ENCODE assay signal across 30 mouse cellular contexts in the genomic region with DNA sequence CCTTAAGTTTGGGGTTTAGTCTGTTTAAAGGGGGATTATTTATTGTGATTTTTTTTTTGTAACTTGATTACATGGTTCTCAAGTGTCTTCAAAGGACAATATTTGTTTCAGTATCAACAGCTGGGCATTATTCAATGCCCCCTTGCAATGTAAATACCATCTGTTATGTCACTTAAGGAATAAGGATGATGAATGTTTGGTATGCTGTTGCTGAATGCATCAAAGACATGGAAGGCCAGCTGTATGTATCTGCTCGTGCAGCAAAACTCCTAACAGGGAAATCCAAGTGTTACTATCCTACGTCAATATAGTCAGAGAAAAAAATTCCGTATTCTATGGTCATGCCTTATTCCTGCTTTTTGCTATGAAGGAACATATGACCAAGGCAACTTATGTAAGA. TPM values are rescaled to one million over a fixed set of nuclear protein-coding genes. Genes with fewer than 3 reads are reported as not detected.
"Had no signal": no experiment of that assay in that cellular context is flagged by ENCODE, and none has a peak within 500 bp of the region (broad histone marks: within the 10 kb centered on the region; RNA-seq: fewer than 3 reads in every experiment).

No protein-coding gene starts in this region.

- H3K9ac ChIP-seq: heart, embryonic 13.5 days; heart, embryonic 15.5 days; hindbrain, embryonic 13.5 days; hindbrain, embryonic 15.5 days; intestine, embryonic 15.5 days; kidney, embryonic 15.5 days; limb, embryonic 15.5 days; liver, embryonic 12.5 days; liver, embryonic 14.5 days had no signal

- H3K36me3 ChIP-seq: heart, embryonic 13.5 days; heart, embryonic 15.5 days; hindbrain, embryonic 13.5 days; hindbrain, embryonic 15.5 days; intestine, embryonic 15.5 days; kidney, embryonic 15.5 days; limb, embryonic 15.5 days; liver, embryonic 12.5 days had no signal

- H3K27ac ChIP-seq: heart, adult 2 months; heart, embryonic 13.5 days; heart, embryonic 15.5 days; hindbrain, embryonic 13.5 days; hindbrain, embryonic 15.5 days; hindbrain, postnatal 0 days; intestine, embryonic 15.5 days; kidney, embryonic 15.5 days; kidney, postnatal 0 days; limb, embryonic 15.5 days; liver, embryonic 12.5 days; liver, embryonic 14.5 days had no signal

- ATAC-seq: hindbrain, postnatal 0 days; intestine, embryonic 15.5 days; liver, embryonic 12.5 days had no signal

- H3K9me3 ChIP-seq: heart, embryonic 13.5 days; heart, embryonic 15.5 days; hindbrain, embryonic 13.5 days; hindbrain, embryonic 15.5 days; intestine, embryonic 15.5 days; kidney, embryonic 15.5 days; limb, embryonic 15.5 days; liver, embryonic 12.5 days had no signal

- DNase-seq: gastrocnemius, postnatal 14 days; gastrocnemius, postnatal 36 days; heart, adult 2 months; heart, postnatal 14 days; heart, postnatal 36 days; kidney, adult 11 months; kidney, adult 2 months; kidney, adult 9 months; kidney, postnatal 14 days; kidney, postnatal 36 days; layer of hippocampus, adult 9-11 months; layer of hippocampus, postnatal 36 days had no signal

- H3K27me3 ChIP-seq: heart, embryonic 13.5 days; heart, embryonic 15.5 days; hindbrain, embryonic 13.5 days; hindbrain, embryonic 15.5 days; intestine, embryonic 15.5 days; kidney, embryonic 15.5 days; limb, embryonic 15.5 days; liver, embryonic 12.5 days had no signal

- H3K4me1 ChIP-seq: heart, embryonic 13.5 days; heart, embryonic 15.5 days; hindbrain, embryonic 13.5 days; hindbrain, embryonic 15.5 days; intestine, embryonic 15.5 days; kidney, embryonic 15.5 days; liver, embryonic 12.5 days had no signal

- H3K4me2 ChIP-seq: heart, embryonic 11.5 days; heart, embryonic 13.5 days; heart, embryonic 15.5 days; hindbrain, embryonic 13.5 days; hindbrain, embryonic 15.5 days; intestine, embryonic 15.5 days; kidney, embryonic 15.5 days; limb, embryonic 15.5 days; liver, embryonic 12.5 days had no signal

- H3K4me3 ChIP-seq: heart, adult 2 months; heart, embryonic 13.5 days; heart, embryonic 15.5 days; hindbrain, embryonic 13.5 days; hindbrain, embryonic 15.5 days; intestine, embryonic 15.5 days; kidney, embryonic 15.5 days; limb, embryonic 15.5 days; liver, embryonic 12.5 days had no signal

RNA-seq across cellular contexts. Expression of gene Gm21958, which starts 46.0 kb away (rescaled TPM):
- polyA plus RNA-seq: gonadal fat pad, adult 2 months; heart, adult 2 months; heart, postnatal 0 days; hindbrain, embryonic 11.5 days; hindbrain, postnatal 0 days; intestine, embryonic 15.5 days; kidney, adult 2 months; large intestine, adult 2 months; liver, adult 2 months; liver, embryonic 12.5 days; liver, embryonic 14.5 days; liver, embryonic 16.5 days had no signal
